Mouse (Mus musculus) liver, postnatal 0 days (tissue): ENCODE data around the gene Shisal2a.

Experiments used
- CTCF ChIP-seq: sonication (generic); IDR thresholded peaks from 2 replicates; pipeline ENCODE4 v1.5.1; 2016; ENCODE audit warnings: antibody characterized with exemption, low read depth
- EP300 ChIP-seq: IDR thresholded peaks from 2 replicates; pipeline ENCODE4 v1.6.1; 2016; ENCODE audit warnings: antibody characterized with exemption, low read depth, mild to moderate bottlenecking

DNA sequence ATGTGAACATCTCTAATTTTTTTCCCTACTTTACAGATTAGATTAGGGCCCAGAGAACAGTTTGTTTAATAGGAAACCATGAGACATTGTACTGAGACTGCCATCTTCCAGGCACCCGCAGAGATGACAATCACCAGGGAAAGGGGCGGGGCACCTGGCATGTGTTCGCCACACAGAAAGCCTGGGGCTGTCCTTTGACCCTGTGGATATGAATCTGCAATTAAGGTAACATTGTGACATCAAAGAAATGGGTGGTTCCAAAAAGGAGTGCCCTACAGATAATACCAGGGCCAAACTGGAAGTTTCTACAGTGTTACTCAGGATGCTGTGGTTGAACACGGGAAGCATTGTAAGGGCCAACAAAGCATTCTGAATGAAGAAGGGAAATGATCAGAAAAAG lies 12.7 kb downstream of the Shisal2a start:
- TF ChIP-seq CTCF = no peak
- no peak for TF ChIP-seq EP300
